Mouse (Mus musculus) lung, adult 2 months (tissue): Measurements from ENCODE around the gene Kcne4. TPM values are rescaled to one million over a fixed set of nuclear protein-coding genes. Genes with fewer than 3 reads are reported as not detected.

Experiments used
- DNase-seq: peaks from one replicate; pipeline ENCODE4 v3.0.0; 2022
- H3K4me1 ChIP-seq: fragments of 200-500 bp; 2 replicates; pipeline ENCODE4 v1.6.1; 2011; ENCODE audit warnings: low read length; ENCODE audit not compliant: control insufficient read depth, insufficient read depth
- H3K4me3 ChIP-seq: fragments of 200-500 bp; replicated peaks from 2 replicates; pipeline ENCODE3; 2011; ENCODE audit warnings: low read depth, mild to moderate bottlenecking, control low read depth, low read length; ENCODE audit errors: extremely low read depth
- CTCF ChIP-seq: fragments of 200-500 bp; IDR thresholded peaks from 2 replicates; pipeline ENCODE4 v1.5.1; 2011; ENCODE audit warnings: mild to moderate bottlenecking, low read length, control low read depth; ENCODE audit not compliant: insufficient read depth
- POLR2A ChIP-seq: fragments of 200-500 bp; IDR thresholded peaks from 2 replicates; pipeline ENCODE4 v1.6.1; 2011; ENCODE audit warnings: low read depth, mild to moderate bottlenecking, control low read depth, low read length, borderline replicate concordance; ENCODE audit errors: extremely low read depth
- WGBS: fragments of 180-500 bp; shearing (Covaris S2); methylation state at CpG from one replicate; pipeline ENCODE4 v1.1.7; 2018; 5-methylcytosine and 5-hydroxymethylcytosine counted together
- polyA plus RNA-seq: library from polyadenylated mRNA; depleted of rRNA; stranded (reverse); fragments of >200 nt; gene quantifications from 2 replicates; pipeline ENCODE4 v1.2.3, GENCODE M21; 2012; rRNA removed

Gene Kcne4
- polyA plus RNA-seq, 1 experiment = 1.8 TPM

- TF ChIP-seq POLR2A (no peak), CTCF (no peak)
- WGBS = 83% methylated on average over 3 of the region's 3 CpGs
- Histone ChIP-seq H3K4me1 (no peaks in the 10 kb centered on the region), H3K4me3 (no peak overlapping the region)
- no peak for DNase-seq
Observed at GRCm38 (mm10) chr1:78853094-78853445, 36.5 kb downstream of the Kcne4 start.

- DNase-seq = no peak
- WGBS = 29% methylated on average over 1 of the region's 1 CpGs
- TF ChIP-seq POLR2A (no peak), CTCF (no peak)
- Histone ChIP-seq H3K4me1 (no peaks in the 10 kb centered on the region), H3K4me3 (no peak overlapping the region)
Observed at GRCm38 (mm10) chr1:78854306-78854705, 37.7 kb downstream of the Kcne4 start.

GRCm38 (mm10) chr1:78859573-78859972 lies 43.0 kb downstream of the Kcne4 start:
- DNase-seq = no peak
- 59% methylated on average over 4 of the region's 4 CpGs for WGBS
- peaks cover 4% of the 10 kb centered on the region; the same call in 1 of the 2 replicates for H3K4me1 ChIP-seq
- no peak for TF ChIP-seq POLR2A
- no peak for TF ChIP-seq CTCF
- H3K4me3 ChIP-seq = no peak overlapping the region

GRCm38 (mm10) chr1:78860056-78860455 lies 43.5 kb downstream of the Kcne4 start:
- no peak for DNase-seq
- WGBS = 54% methylated on average over 7 of the region's 7 CpGs
- no peak overlapping the region for H3K4me3 ChIP-seq
- TF ChIP-seq CTCF = no peak
- no peak for TF ChIP-seq POLR2A
- peaks cover 4% of the 10 kb centered on the region; the same call in 1 of the 2 replicates for H3K4me1 ChIP-seq

- TF ChIP-seq POLR2A = no peak
- TF ChIP-seq CTCF = no peak
- Histone ChIP-seq H3K4me1 (peaks cover 4% of the 10 kb centered on the region; the same call in 1 of the 2 replicates), H3K4me3 (no peak overlapping the region)
- DNase-seq = no peak
- WGBS = 49% methylated on average over 1 of the region's 1 CpGs
Observed at GRCm38 (mm10) chr1:78862281-78862680, 45.7 kb downstream of the Kcne4 start.

GRCm38 (mm10) chr1:78863833-78864232 lies 47.3 kb downstream of the Kcne4 start:
- TF ChIP-seq CTCF = no peak
- no peak for TF ChIP-seq POLR2A
- 28% methylated on average over 2 of the region's 2 CpGs for WGBS
- no peak for DNase-seq
- Histone ChIP-seq H3K4me1 (peaks cover 4% of the 10 kb centered on the region; the same call in 1 of the 2 replicates), H3K4me3 (no peak overlapping the region)

GRCm38 (mm10) chr1:78864351-78864750 lies 47.8 kb downstream of the Kcne4 start:
- H3K4me1 ChIP-seq = peaks cover 4% of the 10 kb centered on the region; the same call in 1 of the 2 replicates
- TF ChIP-seq POLR2A (no peak), CTCF (no peak)
- H3K4me3 ChIP-seq = no peak overlapping the region
- DNase-seq = no peak
- 32% methylated on average over 6 of the region's 6 CpGs for WGBS

- TF ChIP-seq POLR2A (no peak), CTCF (no peak)
- DNase-seq = no peak
- H3K4me1 ChIP-seq = peaks cover 4% of the 10 kb centered on the region; the same call in 1 of the 2 replicates
- no peak overlapping the region for H3K4me3 ChIP-seq
- 79% methylated on average over 4 of the region's 4 CpGs for WGBS
Observed at GRCm38 (mm10) chr1:78864799-78865346, 48.3 kb downstream of the Kcne4 start.

GRCm38 (mm10) chr1:78865991-78866390 lies 49.4 kb downstream of the Kcne4 start:
- TF ChIP-seq POLR2A = no peak
- TF ChIP-seq CTCF = no peak
- 79% methylated on average over 5 of the region's 5 CpGs for WGBS
- no peak for DNase-seq
- no peak overlapping the region for H3K4me3 ChIP-seq
- peaks cover 4% of the 10 kb centered on the region; the same call in 1 of the 2 replicates for H3K4me1 ChIP-seq

GRCm38 (mm10) chr1:78866455-78866854 lies 49.9 kb downstream of the Kcne4 start:
- TF ChIP-seq CTCF = no peak
- no peak for TF ChIP-seq POLR2A
- no peak for DNase-seq
- Histone ChIP-seq H3K4me1 (peaks cover 4% of the 10 kb centered on the region; the same call in 1 of the 2 replicates), H3K4me3 (no peak overlapping the region)
- 87% methylated on average over 2 of the region's 2 CpGs for WGBS

Other genes with a start within 250 kb of the Kcne4 start
- gene Acsl3, start 158.9 kb upstream of the Kcne4 start, polyA plus RNA-seq = 4.1 and 6.6 TPM in 2 replicates
- gene Utp14b, start 158.7 kb upstream of the Kcne4 start, polyA plus RNA-seq = 0.51 and 0.83 TPM in 2 replicates